8 mouse cellular contexts compared by ENCODE assay signal in the genomic region with DNA sequence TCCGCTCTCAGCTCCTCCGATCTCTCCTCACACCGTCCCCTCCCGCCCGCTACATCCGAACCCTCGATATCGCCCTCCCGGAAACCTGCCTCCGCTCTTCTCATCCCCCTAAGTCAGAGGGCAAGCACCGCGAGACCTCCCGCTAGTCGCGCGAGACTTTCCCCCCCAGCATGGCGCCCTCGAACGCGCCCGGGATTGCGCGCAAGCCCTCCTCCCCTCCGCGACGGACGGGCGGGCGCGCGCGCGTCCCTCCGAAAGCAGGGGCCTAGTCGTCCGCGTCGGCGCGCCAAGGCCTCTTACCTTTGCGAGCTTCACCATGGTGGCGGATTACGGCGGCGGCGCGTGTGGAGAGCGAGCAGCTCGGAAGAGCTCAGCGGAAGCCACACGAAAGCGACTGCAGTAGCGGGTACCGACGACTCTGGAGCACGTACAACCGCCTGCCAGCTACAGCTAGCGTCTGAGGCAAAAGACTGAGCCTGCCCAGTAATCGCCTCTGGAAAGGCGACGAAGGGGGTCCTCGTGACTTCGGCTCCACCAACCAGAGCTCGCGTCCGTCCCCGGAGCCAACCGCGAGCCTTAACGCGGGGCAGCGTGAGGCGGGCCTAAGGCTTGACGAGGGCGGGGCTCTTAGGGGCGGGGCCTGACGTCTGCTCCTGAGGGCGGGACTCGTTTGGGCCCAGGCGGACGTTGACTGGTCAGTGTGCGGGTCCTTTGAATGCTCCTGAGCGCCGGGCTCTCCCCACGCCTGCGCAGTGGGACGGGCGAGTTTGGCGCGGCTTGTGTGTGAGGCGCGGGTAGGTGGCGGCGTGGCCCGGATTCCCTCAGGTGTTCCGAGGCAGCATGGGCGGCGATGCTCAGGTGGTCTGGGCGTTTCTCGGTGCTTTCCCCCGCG. TPM values are rescaled to one million over a fixed set of nuclear protein-coding genes. Genes with fewer than 3 reads are reported as not detected.
DNase-seq lines count a peak whose midpoint lies in the region; ATAC-seq lines count a peak whose summit lies in the region.

A gene (minus strand): TSS at position 495 of the 892 bp plus-strand sequence.

- peak; percentile 83 for ATAC-seq in inflammation-experienced regulatory T-cells, adult 6 months
- ATAC-seq in megakaryocyte-erythroid progenitor cell, adult 5-6 weeks (replicated peaks; ENCODE audit: low FRiP score, low TSS enrichment, poor library complexity, severe bottlenecking) = peak; percentile 88

- DNase-seq in adrenal gland, adult (ENCODE audit: inconsistent age in 2 of 2, low spot score in 1 of 2) = peak; percentile 99 to 100
- DNase-seq in embryo, embryonic 10.5 days (ENCODE audit: low spot score) = peak; percentile 99
- DNase-seq in gastrocnemius, postnatal 14 days = peak; percentile 99
- peak; percentile 97 to 99 for DNase-seq in left cerebral cortex, postnatal 10 days (ENCODE audit: extremely low spot score in 1 of 2, low spot score in 2 of 2)
- DNase-seq in right cerebral cortex, postnatal 25 days = peak; percentile 98
- DNase-seq in urinary bladder, postnatal 4 days (ENCODE audit: low spot score in 2 of 2) = peak; percentile 98 to 99

- intact Hi-C loops in gastrocnemius, postnatal 14 days (cut with DNase I; ENCODE audit: low total_unique reads) = no loop called here
- intact Hi-C loops in left cerebral cortex, postnatal 10 days (cut with DNase I) = loop anchor here (5.0 kb wide), 1 partner anchor 267 kb away; no protein-coding TSS in a partner anchor

RNA-seq across cellular contexts. Expression of the gene that starts here (rescaled TPM):
- 100 to 1,000 TPM; 107 to 120 TPM for total RNA-seq in gastrocnemius, postnatal 14 days (2021)
- polyA plus RNA-seq in inflammation-experienced regulatory T-cells, adult 6 months (2017; shearing (Covaris generic)) = 100 to 1,000 TPM; 345 to 360 (median 358) TPM
- 100 to 1,000 TPM; 177 to 184 TPM for total RNA-seq in left cerebral cortex, postnatal 10 days (2021)
- 973 and 1,006 TPM in 2 replicates for total RNA-seq in megakaryocyte-erythroid progenitor cell, adult 5-6 weeks (2014; fragmentation: Nextera tagmentation)
- 1,472 and 1,577 TPM in 2 replicates for total RNA-seq in megakaryocyte-erythroid progenitor cell, adult 5-6 weeks (2017)

Comparison
In these comparisons a context has a peak if more than half of its experiments do, and no peak if none do; other contexts are left out.
1. Peak in every context shown above with its lines: DNase-seq and ATAC-seq.
2. RNA of the gene that starts here (total RNA-seq): 973 to 1,577 TPM in megakaryocyte-erythroid progenitor cell, adult 5-6 weeks; 177 to 184 TPM in left cerebral cortex, postnatal 10 days and 107 to 120 TPM in gastrocnemius, postnatal 14 days; every median in the first group is over 4 times any median in the second.